Mouse (Mus musculus): ENCODE measurements at regions not wholly inside any gene's neighbourhood (a gene's known extent, or its start where the extent isn't known, plus 50 kb on each side); places are given as distances from the start of the nearest gene placed in this dataset.

DNA sequence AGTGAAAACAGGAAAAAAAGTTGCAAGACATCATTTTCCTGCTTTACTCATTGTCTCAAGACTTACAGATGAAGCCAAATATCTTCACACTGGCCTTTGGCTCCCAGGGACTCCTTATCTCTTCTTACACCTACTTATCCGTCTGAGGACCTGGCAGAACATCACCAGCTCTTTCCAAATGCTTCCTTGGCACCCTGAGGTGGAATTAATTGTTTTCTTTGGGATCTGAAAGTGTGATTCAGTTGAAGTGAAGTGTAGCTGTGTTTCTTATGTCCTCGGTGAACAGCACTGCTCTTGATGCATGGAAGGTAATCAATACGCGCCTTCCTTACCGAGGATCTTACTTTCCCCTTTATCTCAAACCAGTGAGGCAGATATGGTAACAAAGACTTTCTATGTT lies 207.0 kb upstream of the Jag1 start:
- TF ChIP-seq CTCF (IDR thresholded peaks at IDR 0.05; ENCODE audit: low read depth) (no peak), EP300 (IDR thresholded peaks at IDR 0.05; ENCODE audit: low read depth) (no peak)

Measured in liver, embryonic 14.5 days (tissue).